Mouse (Mus musculus): Measurements from ENCODE around the gene Cdk5r1. TPM values are rescaled to one million over a fixed set of nuclear protein-coding genes. Genes with fewer than 3 reads are reported as not detected.

Gene Cdk5r1
- total and polyA plus RNA-seq, 3 experiments, result 2.8 to 23.3 (median 3.5) TPM

DNA sequence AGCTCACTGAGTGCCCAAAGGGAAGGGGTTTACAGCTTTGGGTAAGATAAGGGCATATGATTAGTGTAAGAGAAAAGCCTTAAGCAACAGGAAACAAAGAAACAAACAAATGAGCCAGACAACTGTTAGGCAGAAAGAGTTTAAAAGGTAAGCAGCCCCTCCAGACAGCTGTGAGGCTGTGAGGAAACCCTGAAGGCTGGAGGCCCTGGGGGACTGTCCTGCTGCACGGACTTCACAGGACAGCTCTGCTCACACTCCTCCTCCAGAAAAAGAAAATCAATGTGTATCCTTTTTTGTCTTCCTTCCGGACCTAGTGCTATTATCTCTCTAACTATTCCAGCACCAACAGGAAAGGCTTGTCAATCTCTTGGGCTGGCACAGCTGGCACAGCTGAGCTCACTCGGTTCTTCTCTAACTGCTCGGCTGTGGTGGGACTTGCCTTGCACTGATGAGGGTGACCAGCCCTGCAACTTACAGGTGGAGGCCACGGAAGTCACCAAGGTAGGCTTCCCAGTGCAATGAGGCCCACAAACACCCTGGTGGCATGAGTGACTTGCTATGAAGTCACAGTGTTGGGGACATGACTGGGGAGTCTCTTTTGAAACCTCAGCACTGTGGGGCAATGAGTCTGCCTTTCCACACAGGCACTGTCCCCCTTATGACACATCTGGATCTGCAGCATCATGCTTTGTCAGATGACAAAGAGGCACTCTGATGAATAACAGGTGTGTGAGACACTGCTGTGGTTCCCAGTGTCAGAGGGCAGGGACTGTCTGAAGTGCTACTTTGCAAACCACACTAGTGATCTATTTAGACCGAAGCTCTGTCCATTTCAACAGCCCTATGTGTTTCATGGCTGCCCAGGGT lies 27.9 kb downstream of the Cdk5r1 start (continued):
- TF ChIP-seq BHLHE40 (IDR thresholded peaks at IDR 0.05; ENCODE audit: low read depth, low read length), result peak; percentile 91
- peak; percentile 63 for TF ChIP-seq ELF1 (IDR thresholded peaks at IDR 0.05; ENCODE audit: low read depth, low read length)
- no peak for TF ChIP-seq MYC (IDR thresholded peaks at IDR 0.05; ENCODE audit: low read depth, low read length)
- TF ChIP-seq ETS1 (conservative IDR thresholded peaks at IDR 0.05; ENCODE audit: low read depth, low read length), result peak; percentile 97
- 0 out of 2 replicates have a peak, but pooled peaks have one; percentile 39 for TF ChIP-seq TBP (conservative IDR thresholded peaks at IDR 0.05; ENCODE audit: low read depth, low read length)
- TF ChIP-seq HCFC1 (IDR thresholded peaks at IDR 0.05; ENCODE audit: low read depth, low read length), result no peak; the same call in 1 of the 2 replicates
- no peak for TF ChIP-seq USF2 (conservative IDR thresholded peaks at IDR 0.05; ENCODE audit: low read depth, low read length)
- TF ChIP-seq MAFK (IDR thresholded peaks at IDR 0.05; ENCODE audit: insufficient replicate concordance, low read length), result peak; percentile 90
- no peak for TF ChIP-seq PAX5 (IDR thresholded peaks at IDR 0.05; ENCODE audit: low read length)
- no peak for TF ChIP-seq CTCF (conservative IDR thresholded peaks at IDR 0.05 in 1 of 2, IDR thresholded peaks at IDR 0.05 in 1 of 2; ENCODE audit: low read depth in 2 of 2, low read length in 2 of 2)
- TF ChIP-seq MAZ (IDR thresholded peaks at IDR 0.05; ENCODE audit: low read depth, low read length), result peak; percentile 84; the same call in 1 of the 2 replicates
- peak; percentile 85 for TF ChIP-seq IRF4 (IDR thresholded peaks at IDR 0.05; ENCODE audit: low read depth, low read length)

DNA sequence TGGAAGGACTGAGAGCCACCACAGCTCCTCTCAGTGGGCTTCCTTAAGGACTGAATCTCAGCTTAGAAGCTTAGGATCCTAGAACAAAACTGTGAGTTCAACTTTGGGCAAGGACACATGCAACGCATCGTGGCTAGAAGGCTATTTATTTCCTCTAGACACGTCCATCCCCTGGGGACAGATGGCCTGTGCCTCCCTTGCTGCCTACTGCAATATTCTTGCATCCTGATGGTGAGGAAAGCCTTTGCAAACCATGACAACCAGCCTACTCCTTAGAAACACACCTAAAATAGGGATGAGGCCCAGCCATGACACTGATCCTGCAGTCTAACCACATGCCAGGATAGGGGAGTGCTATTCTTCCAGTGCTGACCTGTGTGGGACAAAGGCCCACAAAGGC lies 28.8 kb downstream of the Cdk5r1 start:
- Histone ChIP-seq H3K79me2 (replicated peaks; ENCODE audit: control insufficient read depth, extremely low read depth, insufficient read depth, poor library complexity, severe bottlenecking) (no peaks in the 10 kb centered on the region), H3K27ac (ENCODE audit: insufficient read depth, low read depth) (peak overlapping the region; percentile 85), H3K36me3 (replicated peaks in 1 of 2; ENCODE audit: control insufficient read depth in 1 of 2, insufficient read depth in 1 of 2, low read length in 1 of 2) (no peaks in the 10 kb centered on the region), H3K4me1 (ENCODE audit: control insufficient read depth in 1 of 2, insufficient read depth in 2 of 2) (peaks cover 44 to 86% of the 10 kb centered on the region in 2 experiments), H3K27me3 (replicated peaks) (no peaks in the 10 kb centered on the region), H3K9me3 (replicated peaks; ENCODE audit: low read length) (peaks cover 5% of the 10 kb centered on the region), H3K4me3 (replicated peaks in 1 of 3; ENCODE audit: low read depth in 2 of 3, low read length in 2 of 3, poor library complexity in 1 of 3) (no peak overlapping the region), H3K9ac (ENCODE audit: insufficient read depth, low read depth) (no peak overlapping the region), H3K4me2 (ENCODE audit: insufficient read depth, low read depth, poor library complexity, severe bottlenecking) (peak overlapping the region; percentile 14)
- TF ChIP-seq ZKSCAN1 (IDR thresholded peaks at IDR 0.05; ENCODE audit: borderline replicate concordance, low read depth, low read length) (no peak), MAZ (IDR thresholded peaks at IDR 0.05; ENCODE audit: low read depth, low read length) (no peak), JUND (conservative IDR thresholded peaks at IDR 0.05; ENCODE audit: low read depth, low read length) (no peak), HCFC1 (IDR thresholded peaks at IDR 0.05; ENCODE audit: low read depth, low read length) (no peak), MAX (IDR thresholded peaks at IDR 0.05; ENCODE audit: low read length) (no peak; the same call in 1 of the 2 replicates), CHD1 (IDR thresholded peaks at IDR 0.05; ENCODE audit: low read depth, low read length) (no peak), MAFK (IDR thresholded peaks at IDR 0.05; ENCODE audit: insufficient replicate concordance, low read length) (no peak), RCOR1 (conservative IDR thresholded peaks at IDR 0.05; ENCODE audit: low read depth, low read length) (no peak), GABPA (IDR thresholded peaks at IDR 0.05; ENCODE audit: insufficient replicate concordance, low read depth, low read length) (no peak), JUN (IDR thresholded peaks at IDR 0.05; ENCODE audit: insufficient read depth, low read depth, low read length) (no peak), POLR2AphosphoS2 (IDR thresholded peaks at IDR 0.05; ENCODE audit: low read depth, low read length) (no peak), NELFE (IDR thresholded peaks at IDR 0.05; ENCODE audit: low read depth, low read length) (no peak), TBP (conservative IDR thresholded peaks at IDR 0.05; ENCODE audit: low read depth, low read length) (no peak), ZC3H11A (IDR thresholded peaks at IDR 0.05; ENCODE audit: low read depth, low read length) (no peak), CHD2 (IDR thresholded peaks at IDR 0.05; ENCODE audit: low read length) (no peak)
- in situ Hi-C loops (cut with MboI; ENCODE audit: low pct_ligation_motif_present, low pct_unique_long_range_greater_than_20kb, low sequenced_read_pairs), result loop anchor here (5.0 kb wide), 1 partner anchor 57 kb away; no protein-coding TSS in a partner anchor
- no peak for DNase-seq (ENCODE audit: extremely low read depth)
- dilution Hi-C loops (cut with MboI; ENCODE audit: extremely low pct_ligation_motif_present, extremely low pct_unique_long_range_greater_than_20kb, low sequenced_read_pairs), result no loop called here
